Mouse (Mus musculus): ENCODE data around the gene Agbl2.

- no peak for TF ChIP-seq POLR2A (IDR thresholded peaks at IDR 0.05; ENCODE audit: borderline replicate concordance, low read depth, low read length)
- no peak for TF ChIP-seq CTCF (IDR thresholded peaks at IDR 0.05; ENCODE audit: low read depth, low read length)
These were observed 41.3 kb downstream of the Agbl2 start for GRCm38 (mm10) chr2:90823781-90824180.

Data from bone marrow macrophage, adult 2 months (primary cell).